21 mouse cellular contexts compared by ENCODE assay signal in genomic region chr2:74692808-74693431, GRCm38 (mm10). TPM values are rescaled to one million over a fixed set of nuclear protein-coding genes. Genes with fewer than 3 reads are reported as not detected.
DNase-seq lines count a peak whose midpoint lies in the region; ATAC-seq and TF ChIP-seq lines count a peak whose summit lies in the region.
"Had no signal": no experiment of that assay in that cellular context is flagged by ENCODE, and none has a peak within 500 bp of the region (broad histone marks: within the 10 kb centered on the region; RNA-seq: fewer than 3 reads in every experiment).

No protein-coding gene starts in this region.

- H3K4me3 ChIP-seq in forebrain, embryonic 11.5 days (ENCODE audit: low read depth, low read length), result no peak overlapping the region
- H3K4me3 ChIP-seq in forebrain, embryonic 16.5 days (replicated peaks; ENCODE audit: low read length), result no peak overlapping the region
- peak overlapping the region; percentile 82 for H3K4me3 ChIP-seq in kidney, postnatal 0 days (replicated peaks; ENCODE audit: low read depth, low read length)
- peak overlapping the region; percentile 66 for H3K4me3 ChIP-seq in limb, embryonic 12.5 days (replicated peaks)
- peak overlapping the region; percentile 50 for H3K4me3 ChIP-seq in neural tube, embryonic 15.5 days (replicated peaks)
- no peak overlapping the region for H3K4me3 ChIP-seq in hindbrain, embryonic 12.5 days
- H3K4me3 ChIP-seq: heart, embryonic 15.5 days; liver, embryonic 15.5 days; midbrain, embryonic 13.5 days had no signal

- no peak overlapping the region for H3K9ac ChIP-seq in forebrain, embryonic 11.5 days (ENCODE audit: low read length)
- H3K9ac ChIP-seq in forebrain, embryonic 16.5 days (replicated peaks; ENCODE audit: low read depth, low read length), result no peak overlapping the region
- H3K9ac ChIP-seq in kidney, postnatal 0 days (ENCODE audit: low read depth, low read length), result peak overlapping the region; percentile 100
- peak overlapping the region; percentile 93 for H3K9ac ChIP-seq in limb, embryonic 12.5 days (replicated peaks)
- peak overlapping the region; percentile 47 for H3K9ac ChIP-seq in neural tube, embryonic 15.5 days (replicated peaks)
- no peak overlapping the region for H3K9ac ChIP-seq in hindbrain, embryonic 12.5 days
- H3K9ac ChIP-seq: heart, embryonic 15.5 days; liver, embryonic 15.5 days; midbrain, embryonic 13.5 days had no signal

- H3K36me3 ChIP-seq in forebrain, embryonic 11.5 days (ENCODE audit: control insufficient read depth, insufficient read depth, low read length), result no peaks in the 10 kb centered on the region
- H3K36me3 ChIP-seq in forebrain, embryonic 16.5 days (ENCODE audit: control insufficient read depth, insufficient read depth), result no peaks in the 10 kb centered on the region
- 0 out of 2 replicates have a peak, but pooled peaks cover 5% of the 10 kb centered on the region for H3K36me3 ChIP-seq in kidney, postnatal 0 days (ENCODE audit: insufficient read depth, low read length)
- H3K36me3 ChIP-seq in limb, embryonic 12.5 days, result peaks cover 24% of the 10 kb centered on the region
- H3K36me3 ChIP-seq in neural tube, embryonic 15.5 days, result no peaks in the 10 kb centered on the region
- H3K36me3 ChIP-seq in hindbrain, embryonic 12.5 days, result no peaks in the 10 kb centered on the region
- H3K36me3 ChIP-seq: heart, embryonic 15.5 days; liver, embryonic 15.5 days; midbrain, embryonic 13.5 days had no signal

- 2% methylated on average over 20 of the region's 20 CpGs for WGBS in forebrain, embryonic 11.5 days
- WGBS in forebrain, embryonic 16.5 days, result 1% methylated on average over 20 of the region's 20 CpGs
- 12% methylated on average over 20 of the region's 20 CpGs for WGBS in kidney, postnatal 0 days
- 2% methylated on average over 20 of the region's 20 CpGs for WGBS in limb, embryonic 12.5 days
- 1% methylated on average over 20 of the region's 20 CpGs for WGBS in neural tube, embryonic 15.5 days
- 2% methylated on average over 20 of the region's 20 CpGs for WGBS in hindbrain, embryonic 12.5 days

- TF ChIP-seq CTCF in kidney, postnatal 0 days (IDR thresholded peaks at IDR 0.05; ENCODE audit: low read depth), result no peak

- peaks cover 96% of the 10 kb centered on the region for H3K27me3 ChIP-seq in forebrain, embryonic 11.5 days (ENCODE audit: control insufficient read depth, insufficient read depth, low read length)
- peaks cover 85% of the 10 kb centered on the region for H3K27me3 ChIP-seq in forebrain, embryonic 16.5 days (replicated peaks; ENCODE audit: control insufficient read depth, insufficient read depth, low read length)
- no peaks in the 10 kb centered on the region for H3K27me3 ChIP-seq in kidney, postnatal 0 days (ENCODE audit: insufficient read depth, low read length)
- H3K27me3 ChIP-seq in limb, embryonic 12.5 days, result peaks cover 53% of the 10 kb centered on the region
- peaks cover 53% of the 10 kb centered on the region for H3K27me3 ChIP-seq in neural tube, embryonic 15.5 days (replicated peaks)
- H3K27me3 ChIP-seq in hindbrain, embryonic 12.5 days, result peaks cover 95% of the 10 kb centered on the region
- H3K27me3 ChIP-seq: CH12.LX had no signal

- no peak overlapping the region for H3K27ac ChIP-seq in forebrain, embryonic 11.5 days (ENCODE audit: low read depth, low read length)
- no peak overlapping the region for H3K27ac ChIP-seq in forebrain, embryonic 16.5 days (ENCODE audit: low read length)
- H3K27ac ChIP-seq in kidney, postnatal 0 days, result peak overlapping the region; percentile 97
- H3K27ac ChIP-seq in limb, embryonic 12.5 days, result peak overlapping the region; percentile 96
- H3K27ac ChIP-seq in neural tube, embryonic 15.5 days (replicated peaks), result peak overlapping the region; percentile 84
- no peak overlapping the region for H3K27ac ChIP-seq in hindbrain, embryonic 12.5 days
- H3K27ac ChIP-seq: heart, embryonic 15.5 days; liver, embryonic 15.5 days; midbrain, embryonic 13.5 days had no signal

- DNase-seq in forebrain, embryonic 11.5 days (ENCODE audit: low spot score), result peak; percentile 57
- DNase-seq in kidney, postnatal 0 days (ENCODE audit: low spot score), result no peak
- DNase-seq in kidney, adult 9 months, result no peak
- DNase-seq in layer of hippocampus, adult 8-10 months (ENCODE audit: low spot score in 2 of 2), result no peak
- DNase-seq: cerebellum, adult 11-12 months; lung, postnatal 36 days; right cerebral cortex, postnatal 14 days had no signal

- no peak for ATAC-seq in forebrain, embryonic 11.5 days (replicated peaks; ENCODE audit: low FRiP score)
- no peak for ATAC-seq in forebrain, embryonic 16.5 days
- ATAC-seq in kidney, postnatal 0 days (replicated peaks; ENCODE audit: low FRiP score, low read depth), result no peak
- no peak for ATAC-seq in limb, embryonic 12.5 days (ENCODE audit: insufficient number of reproducible peaks, insufficient read depth, low FRiP score, low TSS enrichment, low read depth)
- no peak for ATAC-seq in neural tube, embryonic 15.5 days (ENCODE audit: low FRiP score)
- no peak for ATAC-seq in hindbrain, embryonic 12.5 days (ENCODE audit: low FRiP score)
- ATAC-seq: hindbrain, embryonic 16.5 days; midbrain, embryonic 13.5 days had no signal

- peaks cover under 1% of the 10 kb centered on the region; the same call in 1 of the 2 replicates for H3K4me1 ChIP-seq in forebrain, embryonic 11.5 days (replicated peaks; ENCODE audit: control insufficient read depth, insufficient read depth, low read length)
- H3K4me1 ChIP-seq in forebrain, embryonic 16.5 days (replicated peaks; ENCODE audit: control insufficient read depth, insufficient read depth, low read length), result peaks cover 7% of the 10 kb centered on the region
- H3K4me1 ChIP-seq in kidney, postnatal 0 days (replicated peaks; ENCODE audit: insufficient read depth, low read length), result peaks cover 11% of the 10 kb centered on the region
- H3K4me1 ChIP-seq in limb, embryonic 12.5 days (replicated peaks), result peaks cover 60% of the 10 kb centered on the region
- peaks cover 46% of the 10 kb centered on the region for H3K4me1 ChIP-seq in neural tube, embryonic 15.5 days
- H3K4me1 ChIP-seq in hindbrain, embryonic 12.5 days, result peaks cover 5% of the 10 kb centered on the region

- H3K9me3 ChIP-seq in forebrain, embryonic 11.5 days (ENCODE audit: control insufficient read depth, low read length), result no peaks in the 10 kb centered on the region
- H3K9me3 ChIP-seq in forebrain, embryonic 16.5 days (ENCODE audit: control insufficient read depth, low read length), result no peaks in the 10 kb centered on the region
- no peaks in the 10 kb centered on the region for H3K9me3 ChIP-seq in kidney, postnatal 0 days (replicated peaks; ENCODE audit: low read length)
- H3K9me3 ChIP-seq in limb, embryonic 12.5 days, result no peaks in the 10 kb centered on the region
- H3K9me3 ChIP-seq in neural tube, embryonic 15.5 days (replicated peaks), result no peaks in the 10 kb centered on the region
- H3K9me3 ChIP-seq in hindbrain, embryonic 12.5 days (replicated peaks), result 0 out of 2 replicates have a peak, but pooled peaks cover 3% of the 10 kb centered on the region
- H3K9me3 ChIP-seq: heart, embryonic 15.5 days; liver, embryonic 15.5 days; midbrain, embryonic 13.5 days had no signal

- H3K4me2 ChIP-seq in forebrain, embryonic 11.5 days (ENCODE audit: low read depth, low read length, severe bottlenecking), result no peak overlapping the region
- no peak overlapping the region for H3K4me2 ChIP-seq in forebrain, embryonic 16.5 days (ENCODE audit: low read length)
- H3K4me2 ChIP-seq in kidney, postnatal 0 days (ENCODE audit: low read length), result peak overlapping the region; percentile 90
- peak overlapping the region; percentile 92 for H3K4me2 ChIP-seq in limb, embryonic 12.5 days
- peak overlapping the region; percentile 68 for H3K4me2 ChIP-seq in neural tube, embryonic 15.5 days
- no peak overlapping the region for H3K4me2 ChIP-seq in hindbrain, embryonic 12.5 days (replicated peaks)
- H3K4me2 ChIP-seq: heart, embryonic 15.5 days; liver, embryonic 15.5 days; midbrain, embryonic 13.5 days had no signal

RNA-seq across cellular contexts. Expression of gene Hoxd10, which starts 1.2 kb away (rescaled TPM):
- not detected in 2 replicates for polyA plus RNA-seq in forebrain, embryonic 11.5 days (2014; fragmentation: Nextera tagmentation; extraction: Ambion mirVana)
- not detected in 2 replicates for polyA plus RNA-seq in forebrain, embryonic 16.5 days (2015; fragmentation: Nextera tagmentation; extraction: Ambion mirVana)
- polyA plus RNA-seq in kidney, postnatal 0 days (2015; fragmentation: Nextera tagmentation; extraction: Ambion mirVana), result 44.6 and 45.5 TPM in 2 replicates
- 39.5 and 42.0 TPM in 2 replicates for polyA plus RNA-seq in limb, embryonic 12.5 days (2016; fragmentation: Nextera tagmentation; extraction: Ambion mirVana)
- polyA plus RNA-seq in neural tube, embryonic 15.5 days (2015; fragmentation: Nextera tagmentation; extraction: Ambion mirVana), result 61.8 and 83.6 TPM in 2 replicates
- not detected for total RNA-seq in layer of hippocampus, adult 8-10 months (2022)
- not detected in 2 replicates for polyA plus RNA-seq in hindbrain, embryonic 12.5 days (2016; fragmentation: Nextera tagmentation; extraction: Ambion mirVana)
- total RNA-seq: CH12.LX; layer of hippocampus, adult 18-20 months; neutrophil, adult 5-6 weeks had no signal
- polyA plus RNA-seq: cortical plate, adult 2 months; heart, embryonic 15.5 days; hindbrain, embryonic 16.5 days; liver, embryonic 15.5 days; midbrain, embryonic 13.5 days had no signal

RNA-seq across cellular contexts. Expression of gene Hoxd9, which starts 4.6 kb away (rescaled TPM):
- not detected in 2 replicates for polyA plus RNA-seq in forebrain, embryonic 11.5 days (2014; fragmentation: Nextera tagmentation; extraction: Ambion mirVana)
- polyA plus RNA-seq in forebrain, embryonic 16.5 days (2015; fragmentation: Nextera tagmentation; extraction: Ambion mirVana), result not detected in 2 replicates
- 57.8 and 67.0 TPM in 2 replicates for polyA plus RNA-seq in kidney, postnatal 0 days (2015; fragmentation: Nextera tagmentation; extraction: Ambion mirVana)
- 17.8 and 19.2 TPM in 2 replicates for polyA plus RNA-seq in limb, embryonic 12.5 days (2016; fragmentation: Nextera tagmentation; extraction: Ambion mirVana)
- polyA plus RNA-seq in neural tube, embryonic 15.5 days (2015; fragmentation: Nextera tagmentation; extraction: Ambion mirVana), result 20.0 and 21.3 TPM in 2 replicates
- total RNA-seq in layer of hippocampus, adult 8-10 months (2022), result not detected
- 0.10 TPM in 1 of 2 replicates, not detected in the other for polyA plus RNA-seq in hindbrain, embryonic 12.5 days (2016; fragmentation: Nextera tagmentation; extraction: Ambion mirVana)
- total RNA-seq: CH12.LX; layer of hippocampus, adult 18-20 months; neutrophil, adult 5-6 weeks had no signal
- polyA plus RNA-seq: cortical plate, adult 2 months; hindbrain, embryonic 16.5 days; liver, embryonic 15.5 days; midbrain, embryonic 13.5 days had no signal

RNA-seq across cellular contexts. Expression of gene Hoxd8, which starts 11.5 kb away (rescaled TPM):
- polyA plus RNA-seq in forebrain, embryonic 11.5 days (2014; fragmentation: Nextera tagmentation; extraction: Ambion mirVana), result not detected in 2 replicates
- not detected in 2 replicates for polyA plus RNA-seq in forebrain, embryonic 16.5 days (2015; fragmentation: Nextera tagmentation; extraction: Ambion mirVana)
- polyA plus RNA-seq in kidney, postnatal 0 days (2015; fragmentation: Nextera tagmentation; extraction: Ambion mirVana), result 73.4 and 76.7 TPM in 2 replicates
- 7.5 and 7.8 TPM in 2 replicates for polyA plus RNA-seq in limb, embryonic 12.5 days (2016; fragmentation: Nextera tagmentation; extraction: Ambion mirVana)
- 12.4 and 12.5 TPM in 2 replicates for polyA plus RNA-seq in neural tube, embryonic 15.5 days (2015; fragmentation: Nextera tagmentation; extraction: Ambion mirVana)
- not detected for total RNA-seq in layer of hippocampus, adult 8-10 months (2022)
- 0.14 and 0.46 TPM in 2 replicates for polyA plus RNA-seq in hindbrain, embryonic 12.5 days (2016; fragmentation: Nextera tagmentation; extraction: Ambion mirVana)
- total RNA-seq: layer of hippocampus, adult 18-20 months; neutrophil, adult 5-6 weeks had no signal
- polyA plus RNA-seq: cortical plate, adult 2 months; midbrain, embryonic 13.5 days had no signal

RNA-seq across cellular contexts. Expression of gene Hoxd11, which starts 13.6 kb away (rescaled TPM):
- polyA plus RNA-seq in forebrain, embryonic 11.5 days (2014; fragmentation: Nextera tagmentation; extraction: Ambion mirVana), result not detected in 2 replicates
- polyA plus RNA-seq in forebrain, embryonic 16.5 days (2015; fragmentation: Nextera tagmentation; extraction: Ambion mirVana), result not detected in 2 replicates
- polyA plus RNA-seq in kidney, postnatal 0 days (2015; fragmentation: Nextera tagmentation; extraction: Ambion mirVana), result 19.7 and 23.8 TPM in 2 replicates
- polyA plus RNA-seq in limb, embryonic 12.5 days (2016; fragmentation: Nextera tagmentation; extraction: Ambion mirVana), result 55.4 and 62.0 TPM in 2 replicates
- polyA plus RNA-seq in neural tube, embryonic 15.5 days (2015; fragmentation: Nextera tagmentation; extraction: Ambion mirVana), result 4.1 and 9.2 TPM in 2 replicates
- total RNA-seq in layer of hippocampus, adult 8-10 months (2022), result not detected
- polyA plus RNA-seq in hindbrain, embryonic 12.5 days (2016; fragmentation: Nextera tagmentation; extraction: Ambion mirVana), result not detected in 2 replicates
- total RNA-seq: CH12.LX; layer of hippocampus, adult 18-20 months; neutrophil, adult 5-6 weeks had no signal
- polyA plus RNA-seq: cortical plate, adult 2 months; heart, embryonic 15.5 days; hindbrain, embryonic 16.5 days; liver, embryonic 15.5 days; midbrain, embryonic 13.5 days; thymus, postnatal 0 days had no signal

RNA-seq across cellular contexts. Expression of gene Hoxd12, which starts 18.1 kb away (rescaled TPM):
- polyA plus RNA-seq in forebrain, embryonic 11.5 days (2014; fragmentation: Nextera tagmentation; extraction: Ambion mirVana), result not detected in 2 replicates
- polyA plus RNA-seq in forebrain, embryonic 16.5 days (2015; fragmentation: Nextera tagmentation; extraction: Ambion mirVana), result not detected in 2 replicates
- 2.6 and 2.8 TPM in 2 replicates for polyA plus RNA-seq in kidney, postnatal 0 days (2015; fragmentation: Nextera tagmentation; extraction: Ambion mirVana)
- polyA plus RNA-seq in limb, embryonic 12.5 days (2016; fragmentation: Nextera tagmentation; extraction: Ambion mirVana), result 113 and 130 TPM in 2 replicates
- 0.38 and 0.43 TPM in 2 replicates for polyA plus RNA-seq in neural tube, embryonic 15.5 days (2015; fragmentation: Nextera tagmentation; extraction: Ambion mirVana)
- not detected for total RNA-seq in layer of hippocampus, adult 8-10 months (2022)
- not detected in 2 replicates for polyA plus RNA-seq in hindbrain, embryonic 12.5 days (2016; fragmentation: Nextera tagmentation; extraction: Ambion mirVana)
- total RNA-seq: CH12.LX; gastrocnemius, postnatal 4 days; layer of hippocampus, adult 18-20 months; neutrophil, adult 5-6 weeks had no signal
- polyA plus RNA-seq: cortical plate, adult 2 months; heart, embryonic 15.5 days; hindbrain, embryonic 16.5 days; liver, embryonic 15.5 days; midbrain, embryonic 13.5 days; thymus, postnatal 0 days had no signal

Comparison
In these comparisons a context has a peak if more than half of its experiments do, and no peak if none do; other contexts are left out.
1. H3K27ac ChIP-seq: peak in kidney, postnatal 0 days (single experiment), limb, embryonic 12.5 days (single experiment) and neural tube, embryonic 15.5 days (single experiment); none in forebrain, embryonic 11.5 days (single experiment), forebrain, embryonic 16.5 days (single experiment) and hindbrain, embryonic 12.5 days (single experiment).
2. H3K4me2 ChIP-seq: peak in kidney, postnatal 0 days (single experiment), limb, embryonic 12.5 days (single experiment) and neural tube, embryonic 15.5 days (single experiment); none in forebrain, embryonic 11.5 days (single experiment), forebrain, embryonic 16.5 days (single experiment) and hindbrain, embryonic 12.5 days (single experiment).
3. H3K4me3 ChIP-seq: peak in kidney, postnatal 0 days (single experiment), limb, embryonic 12.5 days (single experiment) and neural tube, embryonic 15.5 days (single experiment); none in forebrain, embryonic 11.5 days (single experiment), forebrain, embryonic 16.5 days (single experiment) and hindbrain, embryonic 12.5 days (single experiment).
4. H3K9ac ChIP-seq: peak in kidney, postnatal 0 days (single experiment), limb, embryonic 12.5 days (single experiment) and neural tube, embryonic 15.5 days (single experiment); none in forebrain, embryonic 11.5 days (single experiment), forebrain, embryonic 16.5 days (single experiment) and hindbrain, embryonic 12.5 days (single experiment).
5. RNA of gene Hoxd10, which starts 1.2 kb away (polyA plus RNA-seq): 61.8 to 83.6 TPM in neural tube, embryonic 15.5 days, 44.6 to 45.5 TPM in kidney, postnatal 0 days and 39.5 to 42.0 TPM in limb, embryonic 12.5 days; not detected in forebrain, embryonic 11.5 days, not detected in forebrain, embryonic 16.5 days and not detected in hindbrain, embryonic 12.5 days; every median in the first group is over 10 times any median in the second.
6. RNA of gene Hoxd9, which starts 4.6 kb away (polyA plus RNA-seq): 57.8 to 67.0 TPM in kidney, postnatal 0 days, 20.0 to 21.3 TPM in neural tube, embryonic 15.5 days and 17.8 to 19.2 TPM in limb, embryonic 12.5 days; not detected in forebrain, embryonic 11.5 days, not detected in forebrain, embryonic 16.5 days and 0.10 TPM in hindbrain, embryonic 12.5 days; every median in the first group is over 10 times any median in the second.